Mouse (Mus musculus) heart, adult 11 months (tissue): ENCODE data around the gene Prss41.
A peak's percentile ranks its signal among the peaks of the same experiment; 100 is the strongest.
"Not testable (repeated sequence)": the region's sequence is repeated elsewhere in the genome, so short reads cannot be mapped to it uniquely, and the experiment has no call there.

Source experiments
- DNase-seq: peaks from one replicate; pipeline ENCODE4 v3.0.0; 2022

Prss41 gene

DNA sequence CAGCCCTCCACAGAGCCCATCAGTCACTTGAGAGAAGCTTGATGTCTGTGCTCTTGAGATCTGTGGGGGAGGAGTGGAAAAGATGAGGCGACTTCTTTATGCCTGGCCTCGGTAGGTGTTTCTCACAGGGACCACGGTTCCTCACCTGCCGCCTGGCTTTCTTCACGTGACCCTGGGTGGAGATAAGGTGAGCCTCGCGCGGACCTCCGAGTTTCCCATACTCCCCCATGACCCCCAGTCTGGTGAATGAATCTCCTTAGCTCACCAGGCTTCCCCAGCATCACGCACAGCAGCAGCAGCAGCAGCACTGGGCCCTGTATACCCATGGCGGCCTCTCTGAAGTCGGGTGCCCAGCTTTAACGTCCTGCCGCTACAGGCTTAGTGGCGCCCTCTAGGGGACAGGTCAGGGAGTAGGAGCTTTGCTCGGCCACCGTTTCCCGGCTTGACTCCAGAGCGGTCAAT, at the start of gene Prss41, which contains the start of gene Prss32:
Prss41 (minus strand) TSS at position 361 of the 462 bp plus-strand sequence.
Prss32 (plus strand) TSS at position 44 of the 462 bp plus-strand sequence.
- peak; percentile 92 for DNase-seq

DNA sequence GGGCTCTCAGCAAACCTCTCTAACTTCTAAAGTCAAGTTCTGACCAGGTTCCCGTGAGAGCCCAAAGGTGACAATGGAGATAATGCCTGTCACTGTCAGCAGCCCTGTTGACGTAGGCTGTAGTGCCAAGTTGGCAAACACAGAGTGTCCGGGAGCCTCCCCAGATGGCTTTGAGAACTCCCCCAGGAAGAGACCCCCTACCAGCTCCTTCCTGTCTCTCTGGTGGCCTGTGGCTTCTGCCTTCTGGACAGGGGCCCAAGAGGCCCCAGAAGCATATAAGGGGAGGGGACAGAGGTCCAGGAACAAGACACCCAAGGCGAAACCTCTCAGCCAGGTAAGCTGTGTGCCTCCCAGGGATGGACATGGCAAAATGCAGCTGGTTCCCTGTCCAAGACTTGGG, 36.6 kb upstream of the Prss41 start, which contains the start of the genes Dcpp1 and Dcpp2:
Dcpp1 (plus strand) TSS at position 301 of the 400 bp plus-strand sequence.
Dcpp2 (plus strand) TSS at position 305 of the 400 bp plus-strand sequence.
- not testable (repeated sequence) for DNase-seq

DNA sequence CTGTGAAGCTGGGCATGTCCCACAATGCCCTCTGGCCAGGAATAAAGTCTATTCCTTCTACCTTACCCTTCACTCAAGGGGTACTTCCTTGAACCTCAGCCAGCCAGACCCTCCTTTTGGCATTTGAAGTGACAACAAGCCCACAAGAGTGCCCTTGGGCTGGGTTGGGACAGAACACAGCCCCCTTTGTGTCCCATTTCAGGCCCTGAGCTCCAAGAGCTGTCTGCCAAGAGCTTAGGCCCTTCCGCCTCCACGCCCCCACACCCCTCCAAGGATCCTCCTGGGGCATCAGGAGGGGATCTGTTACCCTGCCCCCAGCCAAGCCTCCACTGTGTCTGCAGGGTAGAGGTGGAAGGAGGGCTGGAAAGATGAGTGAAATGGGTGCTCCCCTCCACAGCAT, 33.2 kb upstream of the Prss41 start:
- DNase-seq: peak; percentile 77

DNA sequence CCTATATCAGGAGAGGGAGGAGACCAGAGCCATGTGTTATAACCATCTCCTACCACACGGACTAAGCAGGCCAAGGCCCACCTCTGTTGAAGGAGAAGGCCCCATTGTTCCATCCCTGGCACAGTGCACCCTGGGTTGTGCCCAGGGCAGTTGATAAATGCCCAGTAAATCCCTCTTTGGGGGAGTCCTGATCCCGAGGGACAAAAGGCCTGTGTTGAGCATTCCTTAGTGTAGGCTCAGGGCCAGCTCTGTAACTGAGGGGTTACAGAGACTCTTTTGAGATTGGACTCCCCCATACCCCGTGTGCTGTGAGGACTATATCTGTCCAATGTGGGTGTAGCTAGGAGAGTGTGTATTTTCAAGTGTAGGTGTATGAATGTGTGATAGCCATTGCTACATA, 32.8 kb upstream of the Prss41 start:
- no peak for DNase-seq

DNA sequence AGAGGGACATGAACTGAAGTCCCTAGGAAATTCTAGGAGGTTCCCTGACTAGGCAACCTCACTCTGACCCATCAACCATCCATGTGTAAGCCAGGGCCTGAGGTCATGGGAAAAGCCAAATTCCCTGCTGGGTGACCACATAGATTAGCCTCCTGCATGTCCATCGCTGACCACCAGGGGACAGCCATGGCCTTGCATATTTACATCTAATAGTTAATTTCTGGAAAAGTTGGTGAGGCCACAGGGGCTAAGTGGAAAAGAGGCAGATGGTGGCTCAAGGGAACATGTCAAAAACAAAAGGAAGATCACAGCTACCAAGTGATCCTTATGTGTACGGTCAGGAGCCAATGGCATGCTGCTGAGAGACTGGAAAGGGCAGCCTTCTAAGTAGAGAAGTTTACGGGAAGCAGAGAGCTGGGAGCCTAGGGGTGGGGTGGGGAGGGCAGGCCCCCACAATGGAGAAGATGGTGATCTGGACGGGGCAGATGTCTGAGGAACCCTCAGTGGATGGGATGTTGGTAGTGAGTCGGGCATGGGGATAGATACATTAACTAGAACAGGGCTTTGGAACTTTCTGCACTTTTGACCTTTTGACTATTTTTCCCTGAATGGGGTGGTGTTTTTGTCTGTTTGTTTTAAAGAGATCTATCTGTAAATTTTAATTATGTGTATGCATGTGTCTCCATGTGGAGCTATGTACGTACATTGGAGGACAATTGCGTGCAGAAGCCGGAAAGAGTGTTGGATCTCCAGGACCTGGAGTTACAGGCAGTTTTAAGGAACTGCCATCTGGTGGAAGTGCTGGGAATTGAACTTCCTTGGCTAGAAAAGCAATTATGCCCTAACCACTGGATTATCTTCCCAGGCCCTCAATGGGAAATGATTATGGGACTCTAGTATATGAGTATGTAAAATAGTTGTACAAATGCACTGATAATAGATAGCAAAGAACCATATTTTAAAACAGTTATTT, 30.2 kb upstream of the Prss41 start:
- DNase-seq: peak; percentile 94

DNA sequence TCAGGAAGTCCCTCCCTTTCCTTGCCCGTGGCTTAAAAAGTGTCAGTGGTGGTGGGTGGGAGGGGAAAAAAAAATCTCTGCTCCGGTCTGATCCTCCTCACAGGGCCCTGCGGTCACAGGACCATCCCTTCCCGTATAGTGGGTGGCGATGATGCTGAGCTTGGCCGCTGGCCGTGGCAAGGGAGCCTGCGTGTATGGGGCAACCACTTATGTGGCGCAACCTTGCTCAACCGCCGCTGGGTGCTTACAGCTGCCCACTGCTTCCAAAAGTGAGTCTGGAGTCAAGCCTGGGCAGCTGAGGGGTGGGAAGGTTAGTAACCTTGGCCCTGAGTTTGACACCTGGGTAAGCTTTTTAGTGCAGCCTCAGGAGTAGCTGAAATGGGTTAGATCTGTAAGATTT, 24.5 kb upstream of the Prss41 start:
- DNase-seq: peak; percentile 79

DNA sequence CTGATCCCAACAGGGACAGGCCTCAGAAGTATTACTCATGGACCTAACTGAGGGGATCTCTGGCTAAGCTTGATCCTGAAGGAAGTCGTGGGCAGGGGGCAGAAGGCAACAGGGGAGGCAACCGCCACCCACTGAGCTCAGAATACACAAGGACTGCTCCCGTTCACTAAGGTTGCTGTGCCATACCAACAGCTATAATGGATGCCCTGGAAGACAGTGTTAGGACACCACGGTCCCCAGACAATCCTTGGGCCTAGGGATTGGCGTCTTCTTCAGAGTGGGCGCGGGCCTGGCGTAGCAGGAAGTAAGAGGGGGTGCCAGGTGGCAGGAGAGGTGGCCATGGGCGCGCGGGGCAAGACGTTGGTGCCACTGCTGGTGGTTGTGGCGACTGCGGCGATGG, 23.8 kb upstream of the Prss41 start, which contains the start of gene Prss21:
Prss21 (plus strand) TSS at position 301 of the 400 bp plus-strand sequence.
- DNase-seq: no peak

DNA sequence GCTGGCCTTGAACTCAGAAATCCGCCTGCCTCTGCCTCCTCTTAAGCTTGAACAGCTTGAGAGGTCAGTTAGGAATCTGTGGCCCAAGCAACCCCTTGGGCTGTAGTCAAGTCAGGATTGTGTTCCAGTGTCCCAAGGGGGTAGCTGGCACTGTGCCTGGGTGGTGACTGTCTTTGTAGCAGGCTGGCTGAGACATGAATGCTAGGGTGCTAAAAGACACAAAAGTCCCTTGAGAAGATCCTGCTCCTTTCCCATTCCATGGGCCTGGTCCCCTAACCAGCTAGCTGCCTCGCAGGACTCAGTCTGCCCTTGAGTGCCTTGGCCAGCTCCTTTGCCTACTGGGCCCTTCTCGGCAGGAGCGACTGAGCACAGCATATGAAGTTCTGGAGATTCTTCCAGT, 19.0 kb upstream of the Prss41 start:
- DNase-seq: peak; percentile 81

DNA sequence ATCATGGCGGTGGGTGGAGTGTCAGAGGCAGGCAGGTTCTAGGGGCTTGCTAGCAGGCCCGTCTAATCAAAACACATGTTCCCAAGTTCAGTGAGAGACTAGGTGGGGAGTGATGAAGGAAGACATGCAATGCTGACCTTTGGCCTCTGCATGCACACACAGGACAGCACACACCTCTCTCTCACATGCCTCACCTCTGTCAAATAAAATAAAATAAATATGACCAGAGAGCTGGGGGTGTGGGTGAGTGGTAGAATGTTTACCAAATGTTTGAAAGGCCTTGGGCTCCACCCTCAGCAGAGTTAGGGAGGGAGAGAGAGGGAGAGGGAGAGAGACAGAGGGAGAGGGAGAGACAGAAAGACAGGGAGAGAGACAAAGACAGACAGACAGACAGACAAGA, 13.9 kb upstream of the Prss41 start:
- DNase-seq: no peak

DNA sequence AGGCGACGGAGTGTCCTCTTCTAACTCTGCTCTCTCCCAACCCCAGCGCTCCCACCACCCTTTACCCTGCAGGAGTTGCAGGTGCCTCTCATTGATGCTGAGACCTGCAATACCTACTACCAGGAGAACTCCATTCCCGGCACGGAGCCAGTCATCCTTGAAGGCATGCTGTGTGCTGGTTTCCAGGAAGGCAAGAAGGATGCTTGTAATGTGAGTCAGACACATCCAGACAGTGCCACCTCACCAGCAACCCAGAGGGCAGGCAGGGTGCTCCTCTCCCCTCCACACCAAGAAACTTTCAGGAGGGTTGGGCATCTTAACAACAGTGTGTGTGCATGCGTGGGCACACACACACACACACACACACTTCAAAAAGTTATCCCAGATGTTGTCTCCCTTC, 13.2 kb upstream of the Prss41 start:
- peak; percentile 82 for DNase-seq

DNA sequence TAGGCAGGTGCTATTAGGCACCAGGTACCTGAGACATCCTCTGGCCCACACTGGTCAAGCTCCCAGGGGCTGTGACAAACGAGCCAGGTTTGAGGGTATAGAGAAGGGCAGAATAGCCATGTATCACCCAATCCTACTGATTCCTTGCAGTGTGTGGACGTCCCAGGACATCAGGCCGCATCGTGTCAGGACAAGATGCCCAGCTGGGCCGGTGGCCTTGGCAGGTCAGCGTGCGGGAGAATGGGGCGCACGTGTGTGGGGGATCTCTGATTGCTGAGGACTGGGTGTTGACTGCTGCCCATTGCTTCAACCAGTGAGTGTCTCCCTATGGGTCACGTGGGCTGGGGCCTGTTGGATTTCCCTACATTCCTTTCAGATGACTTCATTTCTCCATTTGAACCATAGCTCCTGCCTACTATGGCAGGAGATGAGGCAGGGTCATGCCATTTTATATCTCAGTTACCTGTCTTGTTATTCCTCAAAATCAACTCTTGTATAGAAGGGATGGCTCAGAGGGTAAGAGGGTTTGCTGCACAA, 10.3 kb upstream of the Prss41 start:
- DNase-seq: peak; percentile 87

DNA sequence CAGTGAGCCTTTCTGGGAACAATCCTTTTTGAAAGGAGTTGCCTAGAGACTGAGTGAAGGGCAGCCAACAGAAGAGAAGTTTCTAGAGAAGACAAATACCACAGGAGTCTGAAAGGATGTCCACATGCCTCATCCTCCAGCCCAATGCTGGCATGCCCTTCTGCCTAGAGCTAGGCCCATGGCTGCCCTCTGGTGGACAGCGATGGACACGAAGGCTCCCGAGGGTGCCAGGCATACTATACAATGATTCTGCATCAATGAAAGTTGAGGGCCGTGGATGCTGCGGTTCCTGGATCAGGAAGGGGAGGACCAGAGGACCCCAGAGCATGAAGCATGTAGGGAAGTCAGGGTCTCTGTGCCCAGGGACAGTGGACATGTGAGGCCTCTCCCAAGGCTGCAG, 9.3 kb upstream of the Prss41 start:
- DNase-seq: peak; percentile 90

DNA sequence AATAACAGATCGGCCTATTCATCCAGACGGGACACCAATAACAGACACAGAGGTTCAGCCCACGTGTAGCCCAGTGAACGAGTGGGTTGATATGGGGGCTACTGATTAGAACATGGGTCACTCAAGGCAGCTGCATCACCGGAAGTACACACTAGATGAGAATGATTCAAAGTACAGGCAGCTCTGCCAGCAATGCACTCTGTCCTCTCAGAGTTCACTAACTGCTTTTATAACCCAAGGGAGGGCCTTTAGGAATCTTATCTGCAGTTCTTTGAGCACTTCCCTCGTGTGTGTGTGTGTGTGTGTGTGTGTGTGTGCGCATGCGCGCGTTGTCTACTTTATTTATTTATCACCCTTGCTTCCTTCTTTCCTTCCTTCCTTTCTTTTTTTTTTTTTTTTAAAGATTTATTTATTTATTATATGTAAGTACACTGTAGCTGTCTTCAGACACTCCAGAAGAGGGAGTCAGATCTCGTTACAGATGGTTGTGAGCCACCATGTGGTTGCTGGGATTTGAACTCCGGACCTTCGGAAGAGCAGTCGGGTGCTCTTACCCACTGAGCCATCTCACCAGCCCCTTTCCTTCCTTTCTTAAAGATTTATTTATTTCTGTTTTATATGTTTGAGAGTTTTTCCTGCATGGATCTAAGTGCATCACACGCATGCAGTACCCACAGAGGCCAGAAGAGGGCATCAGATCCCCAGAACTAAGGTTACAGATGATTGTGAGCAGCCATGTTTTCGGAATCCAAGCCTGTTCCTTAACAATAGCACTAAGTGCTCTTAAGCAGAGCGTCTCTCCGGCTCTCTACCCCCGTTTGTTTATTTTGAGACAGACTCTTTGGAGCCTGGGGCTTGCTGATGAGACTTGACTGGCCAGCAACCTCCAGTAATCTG, 7.1 kb upstream of the Prss41 start:
- peak; percentile 88 for DNase-seq

DNA sequence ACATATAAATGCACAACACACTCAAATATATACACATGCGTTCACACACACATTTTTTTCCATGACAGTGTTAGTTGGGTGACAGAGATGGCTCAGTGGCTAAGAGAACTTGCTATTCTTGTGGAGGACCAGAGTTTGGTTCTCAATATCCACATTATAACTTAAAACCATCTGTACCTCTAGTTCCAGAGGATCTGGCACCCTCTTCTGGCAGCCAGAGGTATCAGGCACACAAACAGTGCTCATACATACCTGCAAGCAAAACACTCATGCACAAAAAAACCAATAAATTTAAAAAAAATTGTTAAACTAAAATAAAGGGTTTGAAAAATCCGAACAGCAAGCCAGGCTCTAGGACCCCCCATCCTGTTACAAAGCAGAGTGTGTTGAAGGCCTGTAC, 6.1 kb upstream of the Prss41 start:
- DNase-seq: no peak

DNA sequence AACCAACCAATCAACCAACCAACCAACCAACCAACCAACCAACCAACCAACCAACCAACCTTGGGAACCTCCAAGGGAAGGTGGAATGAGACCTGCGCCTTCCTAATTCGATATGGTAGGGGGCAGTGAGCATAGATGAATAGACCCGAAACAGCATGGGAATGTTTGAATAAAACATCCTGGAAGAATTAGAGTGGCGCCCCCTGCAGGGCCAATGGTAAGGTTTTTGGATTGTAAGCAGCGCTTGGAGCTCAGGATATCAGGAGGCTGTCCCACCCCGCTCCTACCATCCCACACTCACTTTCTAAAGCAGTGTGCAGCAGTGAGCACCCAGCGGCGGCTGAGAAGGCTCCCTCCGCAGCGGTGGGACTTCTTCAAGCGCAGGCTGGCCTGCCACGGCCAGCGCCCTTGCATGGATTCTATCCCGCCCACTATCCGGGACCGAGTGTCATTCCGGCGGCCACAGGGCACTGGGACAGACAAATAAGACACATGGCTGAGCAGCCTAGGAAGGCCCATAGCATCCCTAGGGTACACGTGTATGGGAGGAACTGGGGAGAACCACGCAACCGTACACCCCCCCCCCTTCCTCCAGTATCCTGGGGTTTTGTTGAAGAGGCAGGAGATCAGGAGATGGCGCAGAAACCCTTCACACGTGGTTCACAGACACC, 696 bp downstream of the Prss41 start:
- DNase-seq: peak; percentile 85

DNA sequence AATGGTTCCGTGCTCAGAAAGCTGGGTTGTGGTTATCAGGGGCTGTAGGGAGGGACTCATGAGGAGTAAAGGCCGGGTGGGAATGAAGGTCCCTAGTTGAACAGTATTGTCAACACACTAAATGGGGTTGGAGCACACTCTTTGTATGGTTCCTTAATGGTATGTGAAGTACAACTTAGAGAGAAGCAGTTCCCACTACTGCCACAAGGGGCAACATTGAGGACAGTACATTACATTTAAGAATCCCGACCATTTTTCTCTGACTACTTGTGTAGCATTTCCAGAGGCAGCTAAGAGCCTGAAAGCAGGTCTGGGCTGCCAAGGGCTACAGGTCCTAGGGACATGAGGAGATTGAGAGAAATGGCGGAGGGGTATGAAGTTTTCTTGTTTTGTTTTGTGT, 2.8 kb downstream of the Prss41 start:
- peak; percentile 82 for DNase-seq

DNA sequence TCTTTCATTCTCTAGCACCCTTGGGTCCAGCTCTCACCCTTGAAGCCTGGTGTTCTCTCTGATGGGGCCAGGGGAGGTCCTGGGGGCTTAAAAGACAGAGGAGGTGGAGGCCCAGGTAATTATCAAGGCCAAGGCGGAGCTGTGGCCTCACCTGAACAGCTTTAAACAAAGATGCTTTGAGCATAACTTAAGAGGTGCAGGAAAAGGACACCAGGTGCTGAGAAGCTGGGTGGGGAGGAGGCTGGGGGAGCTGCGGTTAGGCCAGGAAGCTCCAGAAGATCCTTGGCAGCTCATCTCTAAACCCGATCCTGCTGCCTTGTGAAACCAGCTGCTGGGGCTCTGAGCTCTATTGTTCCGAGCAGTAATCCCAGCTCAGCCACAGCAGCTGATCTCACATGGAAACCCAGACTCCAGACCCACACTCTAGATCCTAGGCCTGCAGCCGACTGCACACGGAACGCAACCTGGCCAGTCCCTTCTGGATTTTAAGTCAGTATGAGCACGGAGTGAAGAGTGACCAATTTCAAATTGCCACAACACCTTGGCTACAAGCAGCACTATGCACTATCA, 7.9 kb downstream of the Prss41 start, which contains the start of gene Prss33:
Prss33 (minus strand) TSS at position 51 of the 570 bp plus-strand sequence.
- DNase-seq: no peak

DNA sequence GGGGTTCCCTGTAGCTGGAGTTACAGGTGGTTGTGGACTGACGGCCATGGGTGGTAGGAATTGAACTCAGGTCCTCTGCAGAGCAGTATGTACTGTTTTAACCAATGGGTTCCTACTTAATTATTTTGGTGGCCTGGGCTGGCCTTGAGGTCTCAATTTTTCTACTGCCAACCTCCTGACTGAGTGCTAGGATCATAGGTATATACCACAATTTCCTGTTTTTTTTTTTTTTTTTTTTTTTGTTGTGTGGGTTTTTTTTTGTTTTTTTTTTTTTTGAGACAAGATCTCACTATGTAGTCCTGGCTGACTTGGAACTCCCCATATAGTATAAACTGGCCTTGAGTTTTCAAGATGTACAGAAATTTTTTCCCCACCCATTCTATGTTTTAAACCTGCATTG, 12.8 kb downstream of the Prss41 start:
- DNase-seq: no peak

DNA sequence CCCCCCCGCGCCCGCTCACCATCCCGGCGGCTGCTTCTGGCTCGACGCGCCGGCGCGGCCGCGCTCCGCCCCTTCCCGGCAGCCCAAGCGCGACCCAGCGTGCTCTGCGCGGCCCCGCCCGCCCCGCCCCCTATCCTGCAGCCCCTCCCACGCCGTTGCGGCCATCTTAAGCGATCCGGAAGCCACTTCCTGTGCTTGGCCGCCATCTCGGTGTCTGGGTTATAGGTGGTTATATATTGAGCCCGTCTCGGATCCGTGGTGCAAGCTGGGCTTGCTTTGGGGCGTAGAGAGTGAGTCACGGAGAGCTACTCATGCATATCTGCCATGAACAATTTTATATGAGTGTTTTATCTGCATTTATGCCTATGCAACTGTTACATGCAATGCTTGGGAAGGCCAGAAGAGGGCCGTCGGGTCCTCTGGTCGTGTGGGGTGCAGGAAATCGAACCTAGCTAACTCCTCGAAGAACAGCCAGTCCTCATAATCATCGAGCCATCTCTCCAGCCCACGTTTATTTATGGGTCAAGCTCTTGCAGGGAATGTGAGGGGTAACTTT, 14.8 kb downstream of the Prss41 start, which contains the start of gene Elob:
Elob (minus strand) TSS at position 73 of the 556 bp plus-strand sequence.
- DNase-seq: peak; percentile 99

DNA sequence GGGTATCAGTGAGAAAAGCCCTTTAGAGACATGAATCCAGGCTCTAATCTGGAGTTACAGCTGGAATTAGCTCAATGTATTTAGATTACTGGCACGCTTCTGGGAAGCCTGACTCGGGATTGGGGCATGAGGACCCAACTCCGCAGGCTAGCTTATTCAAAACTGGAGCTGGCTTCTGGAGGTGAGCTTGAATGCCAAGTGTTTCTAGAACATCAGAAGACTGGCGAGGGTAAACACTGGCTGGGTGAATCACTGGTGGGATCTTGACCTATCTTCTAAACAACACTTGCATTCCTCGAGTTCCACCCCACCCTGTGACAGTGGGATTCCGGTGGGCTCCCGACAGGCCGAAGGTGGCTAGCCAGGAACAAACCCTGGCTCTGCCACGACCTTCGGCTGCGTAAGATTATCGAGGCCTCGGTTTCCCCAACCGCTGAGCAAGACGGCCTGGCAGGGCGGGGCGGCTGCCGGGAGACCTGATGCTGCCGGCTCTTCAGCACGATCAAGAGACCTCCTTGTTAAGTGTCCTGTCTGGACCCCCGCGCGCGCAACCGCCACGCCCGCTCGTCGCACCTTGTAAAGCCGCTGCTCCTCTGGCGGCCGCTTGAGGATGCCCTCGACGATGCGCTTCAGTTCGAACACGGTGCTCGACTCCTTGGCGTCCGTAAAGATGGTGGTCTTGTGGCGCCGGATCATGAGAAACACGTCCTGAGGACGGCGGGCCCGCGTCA, 15.5 kb downstream of the Prss41 start:
- DNase-seq: peak; percentile 97

DNA sequence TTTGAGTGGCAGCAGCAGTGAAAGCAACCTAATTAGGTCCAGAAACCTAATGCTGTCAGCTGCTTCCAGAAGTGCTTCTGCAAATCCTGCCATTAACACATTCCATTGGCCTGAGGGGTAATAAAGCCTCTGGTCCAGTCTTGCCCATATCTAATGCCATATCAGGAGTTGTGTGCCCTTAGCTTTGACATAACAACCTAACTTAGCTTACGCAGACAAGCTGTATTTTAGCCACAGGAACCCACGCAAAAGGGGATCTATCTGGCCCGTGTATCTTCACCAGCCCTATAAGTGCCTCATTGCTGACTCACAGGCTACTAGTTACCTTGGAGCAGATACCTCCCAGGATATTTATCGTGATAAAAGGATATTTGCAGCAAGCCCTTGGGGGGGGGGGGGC, 18.4 kb downstream of the Prss41 start:
- DNase-seq: no peak
